Mouse (Mus musculus) right cerebral cortex, postnatal 10 days (tissue): Measurements from ENCODE around the gene Efcab6.

Experiments
- DNase-seq, 2 experiments: peaks; one replicate each; pipeline ENCODE4 v3.0.0; 2021; ENCODE audit warnings: low spot score in 2 of 2

Gene Efcab6

DNA sequence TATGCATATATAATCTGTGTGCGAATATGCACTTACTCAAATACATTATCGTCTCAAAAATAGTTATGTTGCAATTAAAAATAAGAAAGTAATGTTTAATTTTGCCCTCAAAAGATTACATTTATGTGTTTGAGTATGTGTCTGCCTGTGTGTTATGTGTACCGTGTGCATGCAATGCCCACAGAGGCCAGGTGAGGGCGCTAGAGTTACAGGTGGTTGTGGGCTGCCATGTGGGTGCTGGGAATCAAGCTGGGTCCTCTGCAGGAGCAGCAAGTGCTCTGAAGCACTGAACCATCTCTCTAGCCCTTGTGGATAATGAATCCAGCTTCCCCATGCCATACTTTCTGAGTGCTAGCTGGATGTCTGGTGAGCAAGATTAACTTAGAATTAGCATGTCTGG, 522 bp upstream of the Efcab6 start:
- DNase-seq, result no peak

DNA sequence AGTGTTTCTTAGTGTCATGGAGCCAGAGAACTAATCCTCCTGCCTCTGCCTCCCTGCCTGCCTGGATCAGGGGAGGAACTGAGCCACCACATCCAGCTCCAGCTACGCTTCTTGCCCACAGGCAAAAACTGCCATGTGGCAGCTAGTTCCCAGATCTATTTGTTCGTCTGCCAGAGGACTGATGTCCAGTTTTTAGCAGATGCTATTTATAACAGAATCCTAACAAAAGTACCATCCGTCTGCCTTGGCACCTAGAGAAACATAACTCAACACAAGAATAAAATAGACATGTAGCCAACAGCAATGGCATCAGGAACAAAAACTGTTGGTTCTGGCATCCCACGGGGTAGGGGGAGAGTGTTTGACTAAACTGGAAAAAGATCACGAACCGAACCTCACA, 6.3 kb downstream of the Efcab6 start:
- DNase-seq, result no peak

DNA sequence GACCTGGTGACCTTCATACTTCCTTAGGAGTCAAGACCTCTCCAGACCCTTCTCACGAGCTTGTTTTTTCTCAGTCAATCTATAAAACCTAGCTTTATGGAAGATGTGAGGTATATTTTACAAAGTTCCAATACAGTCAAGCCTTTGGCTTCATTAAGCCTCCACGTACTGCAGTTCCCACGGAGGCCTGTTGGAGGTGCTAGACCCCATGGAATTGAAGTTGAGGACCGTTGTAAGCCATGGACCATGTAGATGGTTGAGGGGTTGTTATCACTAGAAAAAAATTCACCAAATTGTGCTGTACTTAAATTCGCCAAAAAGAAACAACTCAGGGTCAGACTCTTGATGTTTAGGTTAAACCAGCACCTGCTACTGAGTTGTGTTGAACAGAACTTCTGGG, 9.1 kb downstream of the Efcab6 start:
- DNase-seq, result no peak

DNA sequence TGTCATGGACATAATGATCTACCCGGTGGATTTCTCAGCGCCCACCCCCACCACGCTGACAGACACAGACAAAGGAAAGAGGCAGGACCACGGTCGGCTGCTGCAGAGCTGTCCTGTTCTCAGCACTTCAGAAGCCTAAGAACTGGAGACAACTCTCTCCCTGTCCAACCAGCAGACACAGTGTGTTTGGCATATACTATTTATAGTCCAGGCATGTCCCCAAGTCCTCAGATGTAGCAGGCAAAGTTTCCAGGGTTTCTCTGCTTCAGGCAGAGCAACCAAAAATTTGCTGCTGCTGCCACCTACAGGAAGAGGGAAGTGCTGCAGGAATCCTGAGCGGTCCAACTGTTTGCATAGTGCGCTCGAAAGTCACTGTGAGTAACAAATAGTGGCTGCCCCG, 11.3 kb downstream of the Efcab6 start:
- DNase-seq, result peak; percentile 90 to 91

DNA sequence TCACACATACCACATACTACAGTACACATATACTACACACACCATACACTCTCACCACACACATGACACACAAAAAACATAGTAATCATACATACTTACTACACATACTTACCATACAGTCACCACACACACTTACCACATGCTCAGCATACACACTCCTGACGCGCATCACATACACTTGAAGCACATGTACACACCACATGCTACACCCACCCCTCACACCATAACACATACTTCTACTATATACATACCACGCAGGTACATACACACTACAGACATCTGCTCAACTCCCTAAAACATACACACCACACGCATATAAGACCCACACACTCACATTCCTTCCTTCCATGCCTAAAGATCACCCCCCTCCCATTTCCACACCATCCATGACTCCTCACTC, 11.9 kb downstream of the Efcab6 start:
- no peak for DNase-seq

DNA sequence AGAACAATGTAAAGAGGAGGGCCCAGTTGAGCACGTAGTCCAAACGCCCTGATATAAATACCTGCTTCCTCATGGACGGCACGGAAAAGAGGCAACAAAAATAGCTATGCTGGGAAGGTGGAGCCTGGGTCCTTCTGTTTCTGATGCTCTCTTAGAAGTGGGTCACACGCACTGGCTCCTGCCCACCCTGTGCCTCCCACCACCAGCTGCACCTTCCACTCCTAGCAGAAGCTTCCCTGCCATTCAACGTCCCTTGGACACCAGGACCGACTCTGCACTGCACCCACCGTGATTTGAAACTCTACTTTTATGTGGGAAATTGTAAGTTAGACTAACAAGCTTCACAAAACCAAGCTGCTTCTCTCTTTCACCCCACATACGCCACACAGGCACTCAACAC, 12.8 kb downstream of the Efcab6 start:
- no peak for DNase-seq

DNA sequence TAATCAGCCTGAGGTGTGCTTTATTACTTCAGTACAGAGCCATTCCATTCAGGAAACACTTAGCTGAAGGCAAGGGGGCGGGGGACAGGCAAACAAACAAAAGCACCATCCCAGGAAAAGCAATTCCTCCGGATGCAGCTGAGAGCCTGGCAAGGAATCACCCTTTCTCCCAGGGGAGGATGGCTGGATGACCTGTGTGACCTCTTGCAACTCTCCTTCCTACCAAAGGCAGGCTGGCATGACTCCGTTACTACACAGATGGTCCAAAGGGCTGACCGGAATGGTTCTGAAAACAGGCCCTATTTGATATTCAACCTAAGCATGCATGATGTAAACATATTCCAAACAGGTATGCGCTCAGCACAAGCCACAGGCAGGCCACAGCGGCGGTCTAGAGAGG, 15.6 kb downstream of the Efcab6 start:
- DNase-seq, result no peak

DNA sequence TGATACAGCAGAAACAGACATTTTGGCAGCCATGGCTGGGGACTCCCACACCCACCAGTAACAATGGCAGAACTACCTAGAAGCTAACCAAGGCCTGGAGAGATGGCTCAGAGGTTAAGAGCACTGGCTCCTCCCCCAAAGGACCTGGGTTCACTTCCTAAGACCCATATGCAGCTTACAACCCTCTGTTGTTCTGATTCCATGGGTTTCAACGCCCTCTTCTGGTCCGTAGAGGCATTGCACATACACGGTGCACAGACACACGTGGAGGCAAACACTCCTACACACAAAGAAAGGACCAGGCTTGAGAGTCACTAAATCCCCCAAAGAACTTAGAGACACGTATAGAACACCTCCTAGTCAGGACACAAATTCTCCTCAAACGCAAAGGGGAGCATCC, 19.6 kb downstream of the Efcab6 start:
- DNase-seq, result no peak

DNA sequence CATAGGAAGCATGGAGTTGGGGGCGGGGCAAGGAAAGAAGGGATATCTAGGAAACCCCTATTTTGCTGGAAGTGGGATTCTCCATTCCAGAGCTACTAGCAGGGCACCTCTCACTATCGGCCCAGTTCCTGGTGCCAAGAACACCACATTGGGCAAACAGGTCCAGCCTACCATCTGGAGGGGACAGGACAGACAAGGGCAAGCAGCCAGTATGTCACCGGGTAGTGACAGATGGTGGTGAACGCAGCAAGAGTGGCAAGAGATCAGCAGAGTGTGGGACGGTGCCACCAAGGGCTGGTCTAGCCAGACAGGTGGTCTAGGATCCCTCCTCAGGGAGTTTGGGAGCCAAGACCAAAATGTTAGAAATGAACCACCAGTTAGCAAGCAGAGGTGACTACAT, 28.1 kb downstream of the Efcab6 start:
- DNase-seq, result no peak

DNA sequence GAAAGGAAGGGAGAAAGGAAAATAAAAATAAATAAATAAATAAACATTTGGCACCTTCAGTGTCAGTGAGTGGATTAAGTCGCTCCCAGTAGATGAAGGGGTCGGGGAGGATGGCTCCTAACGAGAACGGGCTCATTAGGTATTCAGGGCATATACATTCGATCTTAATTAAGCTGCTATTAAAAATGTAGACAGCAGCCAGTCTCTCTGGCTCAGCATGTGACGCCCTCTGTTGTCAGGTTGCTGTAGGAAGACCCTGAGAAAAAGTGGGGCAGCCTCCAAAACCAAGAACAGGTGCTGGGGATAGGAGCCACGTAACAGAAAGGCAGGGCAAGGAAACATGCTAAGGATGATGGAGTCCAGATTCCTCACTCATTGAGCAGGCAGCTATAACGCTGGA, 39.5 kb downstream of the Efcab6 start:
- DNase-seq, result no peak

DNA sequence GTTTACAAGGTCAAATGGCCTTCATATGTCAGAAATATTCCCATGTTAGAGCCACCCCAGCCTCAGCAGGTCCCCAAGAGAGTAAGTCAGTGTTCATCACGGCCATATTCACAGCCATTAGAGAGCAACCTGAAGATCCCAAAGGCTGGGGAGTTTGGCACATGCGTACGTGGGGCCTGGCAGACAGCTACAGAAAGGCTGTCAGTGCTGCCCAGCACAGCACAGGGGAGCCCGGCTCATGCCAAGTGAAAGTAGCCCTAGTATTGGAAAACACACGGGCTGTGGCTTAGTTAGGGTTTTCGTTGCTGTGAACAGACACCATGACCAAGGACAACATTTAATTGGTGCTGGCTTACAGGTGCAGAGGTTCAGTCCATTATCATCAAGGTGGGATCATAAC, 40.3 kb downstream of the Efcab6 start:
- DNase-seq, result no peak

DNA sequence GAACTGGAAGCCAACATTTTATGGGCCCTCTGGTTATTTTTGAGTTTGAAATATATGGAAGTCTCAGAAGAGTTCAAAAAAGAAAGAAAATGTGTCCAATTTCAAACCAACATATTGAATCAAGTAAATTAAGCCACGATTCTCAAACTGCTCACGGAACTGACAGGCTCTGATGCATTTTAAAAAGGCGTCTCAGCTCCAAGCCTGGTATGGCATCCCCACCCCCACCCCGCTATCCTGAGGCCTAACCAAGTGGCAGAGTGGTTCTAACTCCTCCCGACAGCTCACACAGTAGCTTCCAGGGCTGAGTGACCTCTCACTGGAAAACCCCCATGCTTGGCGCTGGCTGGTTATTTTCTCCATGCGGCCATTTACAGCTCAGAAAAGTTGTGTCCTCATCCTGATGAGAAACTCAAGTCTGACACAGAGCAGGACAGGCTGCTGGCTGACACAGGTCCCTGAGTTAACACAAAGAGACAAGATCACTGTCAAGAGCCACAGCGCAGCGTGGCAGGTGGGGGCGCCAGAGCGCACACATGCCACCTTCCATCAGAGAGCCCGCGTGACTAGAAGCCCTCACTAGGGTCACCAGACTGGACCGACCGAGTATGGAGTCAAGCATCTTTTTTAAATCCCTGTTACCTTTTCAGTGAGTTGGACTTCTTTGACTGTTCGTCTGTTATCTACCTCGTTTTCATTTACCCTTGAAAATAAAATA, 55.7 kb downstream of the Efcab6 start:
- DNase-seq, result no peak

DNA sequence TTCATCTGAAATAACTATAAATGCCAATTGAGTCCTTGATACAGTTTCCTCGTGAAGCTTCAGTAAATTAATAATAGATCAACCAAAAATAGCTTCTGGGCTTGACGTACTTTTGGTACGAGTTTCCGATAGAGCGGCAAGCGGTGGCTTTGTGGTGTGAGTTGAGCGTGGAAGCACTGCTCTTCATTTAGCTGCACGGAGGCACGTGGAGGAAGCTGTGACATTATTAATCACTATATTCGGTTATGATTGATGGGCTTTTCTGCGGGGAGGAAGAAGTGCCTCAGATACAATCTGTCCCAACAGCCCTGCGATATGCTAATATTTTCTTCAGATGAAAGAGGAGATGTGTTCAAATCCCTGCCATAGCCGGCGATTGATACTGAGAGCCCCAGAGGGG, 60.9 kb downstream of the Efcab6 start:
- peak in 1 of 2 experiments; percentile 61 for DNase-seq

DNA sequence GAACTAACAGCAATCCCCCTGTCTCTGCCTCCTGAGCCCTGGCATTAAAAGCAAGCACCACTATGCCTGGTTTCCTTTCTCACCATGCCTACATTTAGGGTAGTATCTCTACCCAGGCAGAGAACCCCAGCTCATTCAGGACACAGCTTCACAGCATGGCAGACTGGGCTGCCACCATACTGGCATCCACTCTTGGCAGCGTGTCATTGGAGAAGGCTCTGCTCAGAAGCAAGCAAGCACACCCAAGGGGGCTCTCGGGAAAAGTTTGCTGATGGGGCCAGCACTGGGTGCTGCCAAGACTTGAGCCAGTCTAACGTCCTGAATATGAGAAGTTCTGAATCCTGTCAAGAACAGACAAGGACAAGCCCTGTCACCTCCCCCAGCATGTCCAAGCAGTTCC, 66.1 kb downstream of the Efcab6 start:
- DNase-seq, result no peak

DNA sequence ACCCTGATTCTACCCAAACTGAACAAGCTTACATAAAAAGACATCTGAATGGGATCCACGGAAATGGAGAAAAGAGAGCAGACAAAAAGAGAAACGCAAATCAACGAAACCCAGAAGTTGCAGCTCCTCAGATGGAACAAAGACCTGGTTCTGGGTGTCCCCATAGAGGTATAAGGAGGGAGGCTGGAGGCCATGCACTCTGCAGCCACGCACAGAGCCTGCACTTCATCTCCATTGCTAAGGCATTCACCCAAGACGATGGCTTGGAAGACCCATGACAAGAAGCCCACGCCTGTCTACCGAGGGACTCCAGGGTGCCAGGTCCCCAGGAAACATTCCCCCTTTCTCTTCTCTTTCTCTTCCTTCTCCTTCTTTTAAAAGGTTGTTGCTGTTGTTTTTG, 66.6 kb downstream of the Efcab6 start:
- no peak for DNase-seq

DNA sequence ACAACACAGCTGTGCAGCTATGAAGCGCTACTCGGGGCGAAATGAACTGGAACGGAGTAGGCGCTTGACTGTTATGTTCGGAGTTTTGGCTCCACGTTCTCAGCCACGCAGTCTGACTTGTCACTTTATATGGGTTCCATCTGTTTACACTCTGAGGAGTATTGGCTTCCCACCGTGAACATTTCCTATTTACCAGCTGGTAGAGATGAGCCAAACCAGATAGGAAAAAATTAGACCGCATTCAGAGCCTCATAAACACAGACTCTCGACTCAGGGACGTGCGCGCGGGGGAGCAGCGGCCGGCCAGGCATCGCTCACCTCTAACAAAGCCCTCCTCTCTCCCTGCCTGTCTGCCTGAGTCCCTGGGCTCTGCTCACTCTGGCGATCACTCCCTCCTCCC, 67.1 kb downstream of the Efcab6 start:
- peak; percentile 82 to 90 for DNase-seq

DNA sequence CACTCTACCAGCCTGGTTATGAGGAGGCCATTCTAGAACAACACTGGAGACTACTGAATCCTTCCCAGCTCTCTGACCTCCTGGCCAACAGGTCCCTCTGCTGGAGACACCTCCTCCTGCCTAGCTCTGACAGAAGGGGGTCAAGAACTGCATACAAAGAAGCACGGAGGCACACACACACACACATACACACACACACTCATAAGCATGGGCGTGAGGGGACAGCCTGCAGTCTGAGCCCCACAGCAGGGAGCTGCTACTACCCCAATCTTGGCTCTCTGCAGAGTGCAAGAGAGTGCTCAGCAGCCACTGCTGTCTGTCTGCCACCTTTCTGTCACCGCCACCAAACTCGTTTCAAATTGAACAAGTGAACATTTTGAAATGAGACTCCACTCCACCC, 67.6 kb downstream of the Efcab6 start:
- DNase-seq, result peak in 1 of 2 experiments; percentile 64

DNA sequence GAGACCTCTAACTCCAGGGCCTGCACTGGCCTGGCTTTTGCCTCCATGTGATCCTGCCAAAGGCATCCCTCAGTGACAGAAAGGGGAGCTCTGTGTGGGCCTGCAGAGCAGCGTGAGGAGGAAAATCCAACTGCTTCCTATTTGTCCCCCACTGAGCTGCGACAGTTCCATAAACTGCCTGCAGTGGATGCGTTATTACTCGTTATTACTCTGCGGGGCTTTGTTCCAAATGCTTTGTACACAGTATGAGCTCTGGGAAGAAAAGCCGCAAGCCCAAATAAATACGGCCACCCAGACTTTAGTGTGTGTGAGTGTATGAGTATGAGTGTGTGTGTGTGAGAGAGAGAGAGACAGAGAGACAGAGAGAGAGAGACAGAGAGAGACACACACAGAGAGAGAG, 68.3 kb downstream of the Efcab6 start:
- DNase-seq, result no peak

DNA sequence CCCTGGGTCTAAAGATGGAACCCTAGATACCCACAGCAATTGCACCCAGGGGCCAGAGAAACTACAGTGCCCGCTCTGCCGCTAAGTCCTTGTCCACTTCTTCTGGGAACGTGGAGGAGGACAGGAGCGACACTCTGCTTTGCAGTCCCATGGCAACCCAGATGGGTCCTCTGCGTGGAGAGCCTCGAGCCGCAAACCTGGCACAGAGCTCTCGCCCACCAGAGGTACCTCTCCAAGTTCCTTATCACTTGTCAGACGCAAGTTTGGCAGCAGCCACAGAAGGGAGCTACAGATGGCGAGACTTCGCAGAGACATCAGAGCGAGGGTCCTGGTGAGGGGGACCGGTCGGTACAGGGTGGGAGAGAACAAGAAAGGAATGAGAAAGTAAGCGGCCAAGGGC, 73.0 kb downstream of the Efcab6 start:
- DNase-seq, result peak; percentile 79 to 89

DNA sequence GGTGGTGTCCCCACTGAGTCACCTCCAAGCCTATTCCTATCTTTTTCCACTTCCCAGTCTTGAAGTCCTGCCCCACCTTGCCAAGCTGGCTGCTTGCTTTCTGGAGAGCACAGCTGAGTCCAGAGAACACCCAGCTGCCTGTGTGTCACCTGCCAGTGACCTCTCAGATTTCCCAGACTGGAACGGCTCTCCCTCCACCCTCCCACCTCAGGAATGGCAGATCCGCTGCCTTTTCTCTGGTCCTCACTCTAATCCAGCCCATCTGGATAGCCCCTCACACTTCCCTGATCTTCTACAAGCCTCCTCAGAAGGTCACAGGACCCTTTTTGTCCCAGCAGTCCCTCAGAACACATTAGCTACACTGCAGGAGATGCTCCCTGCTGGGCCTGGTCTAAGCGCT, 73.7 kb downstream of the Efcab6 start:
- no peak for DNase-seq

DNA sequence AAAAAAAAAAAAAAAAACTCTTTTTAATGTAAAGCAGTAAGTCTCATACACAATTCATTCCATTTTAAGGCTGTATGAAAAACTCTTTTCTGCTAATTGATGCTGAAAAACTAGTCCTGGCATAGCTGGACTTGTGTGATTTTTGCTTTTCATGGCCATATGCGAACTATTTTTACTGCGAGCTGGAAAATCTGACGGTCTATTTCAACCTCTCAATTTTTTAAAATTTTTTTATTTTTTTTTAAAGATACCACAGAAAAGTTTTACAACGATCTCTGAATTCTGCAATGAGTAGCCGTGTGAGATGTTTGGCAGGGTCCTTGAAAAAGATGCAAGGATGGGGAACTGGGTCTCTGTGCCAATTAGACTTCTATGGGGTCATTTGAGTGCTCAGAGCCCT, 75.9 kb downstream of the Efcab6 start:
- DNase-seq, result no peak

DNA sequence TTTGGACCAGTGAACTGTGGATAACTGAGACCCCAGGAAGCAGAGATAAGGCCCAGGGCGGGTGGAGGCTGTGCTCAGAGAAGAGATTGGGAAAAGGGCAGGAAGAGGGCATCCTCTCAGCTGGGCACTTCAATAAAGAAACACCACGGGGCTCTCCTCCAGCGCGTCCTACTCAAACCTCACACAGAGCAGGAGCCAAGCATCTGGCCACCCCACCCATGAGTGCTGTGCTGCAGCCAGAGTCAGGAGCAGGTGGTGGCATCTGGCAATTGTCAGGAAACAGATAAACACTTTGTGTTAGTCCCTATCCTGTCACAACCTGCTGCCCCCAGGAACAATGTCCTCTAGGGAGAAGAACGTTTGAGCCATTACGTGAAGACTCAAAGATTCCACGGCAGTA, 77.1 kb downstream of the Efcab6 start:
- no peak for DNase-seq

DNA sequence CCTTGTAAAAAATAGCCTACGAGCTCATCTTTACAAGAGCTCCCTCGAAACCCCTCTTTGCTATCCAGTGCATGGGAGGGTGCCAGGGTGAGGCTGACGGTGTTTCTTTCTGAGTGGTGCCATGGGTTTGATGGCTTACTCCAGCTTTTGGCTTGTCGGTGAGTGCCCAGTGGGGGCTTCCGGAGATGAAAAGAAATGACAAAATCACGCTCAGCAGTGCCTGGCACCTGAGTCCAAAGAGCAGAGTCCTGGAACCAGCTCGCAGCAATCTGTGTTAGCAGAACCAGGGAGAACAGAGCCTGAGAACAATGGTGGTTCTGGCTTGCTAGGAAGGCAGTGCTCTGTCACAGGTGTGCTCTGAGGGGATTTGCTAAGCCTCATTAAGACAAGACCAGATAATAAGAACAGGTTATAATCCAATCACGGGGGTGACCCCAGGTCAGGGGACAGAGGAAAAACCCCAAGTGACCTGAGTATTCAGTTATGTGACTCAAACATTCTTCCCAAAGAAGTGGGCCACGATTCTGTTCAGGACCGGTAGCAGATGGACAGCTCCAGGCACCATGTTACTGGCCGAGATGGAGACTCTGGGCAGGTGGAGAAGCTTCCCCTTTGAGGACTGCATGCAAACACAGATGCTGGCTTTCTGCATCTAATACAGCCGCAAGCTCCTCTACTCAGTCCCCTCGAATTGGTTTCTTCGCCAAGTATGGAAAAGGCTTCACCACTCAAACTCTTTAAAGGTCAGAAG, 82.8 kb downstream of the Efcab6 start:
- no peak for DNase-seq

DNA sequence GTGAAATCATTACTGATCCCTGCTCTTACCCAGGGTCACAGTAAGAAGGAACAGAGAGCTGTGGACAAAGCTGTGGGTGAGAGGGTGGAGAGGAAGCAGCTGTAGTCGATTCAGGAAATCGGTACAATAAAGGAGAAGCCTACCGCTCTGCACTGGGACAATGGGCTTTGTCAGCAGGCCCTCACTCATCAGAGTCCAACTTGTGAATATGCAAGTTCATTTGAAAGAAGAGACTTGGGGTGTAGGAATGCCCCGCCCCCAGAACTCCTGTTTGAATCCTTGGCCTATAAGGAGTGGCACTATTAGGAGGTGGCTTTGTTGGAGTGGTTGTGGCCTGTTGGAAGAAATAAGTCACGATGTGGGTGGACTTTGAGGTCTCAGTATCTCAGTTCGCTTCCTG, 86.3 kb downstream of the Efcab6 start:
- DNase-seq, result no peak
